8 mouse cellular contexts compared by ENCODE assay signal in genomic region chr9:95637271-95638181, GRCm38 (mm10). TPM values are rescaled to one million over a fixed set of nuclear protein-coding genes. Genes with fewer than 3 reads are reported as not detected.
DNase-seq lines count a peak whose midpoint lies in the region; ATAC-seq and TF ChIP-seq lines count a peak whose summit lies in the region.

TSS of gene Pcolce2 (plus strand) at chr9:95637601.

- peak within 1 kb of the TSS; percentile 58; the same call in 1 of the 2 replicates for H3K27ac ChIP-seq in hindbrain, embryonic 14.5 days
- H3K27ac ChIP-seq in left cerebral cortex, adult 2 months, result peak within 1 kb of the TSS; percentile 22
- H3K27ac ChIP-seq in midbrain, embryonic 11.5 days (ENCODE audit: low read depth, low read length), result no peak within 1 kb of the TSS
- no peak within 1 kb of the TSS for H3K27ac ChIP-seq in stomach, postnatal 0 days (replicated peaks)

- TF ChIP-seq EP300 in stomach, postnatal 0 days (optimal IDR thresholded peaks at IDR 0.05), result no peak

- H3K4me2 ChIP-seq in hindbrain, embryonic 14.5 days (replicated peaks), result peak within 1 kb of the TSS; percentile 89
- H3K4me2 ChIP-seq in midbrain, embryonic 11.5 days, result peak within 1 kb of the TSS; percentile 65
- H3K4me2 ChIP-seq in stomach, postnatal 0 days (replicated peaks; ENCODE audit: low read depth), result peak within 1 kb of the TSS; percentile 92

- intact Hi-C loops in left cerebral cortex, adult 2 months (cut with DNase I), result no loop called here

- peak within 1 kb of the TSS; percentile 84 for H3K9ac ChIP-seq in hindbrain, embryonic 14.5 days
- H3K9ac ChIP-seq in midbrain, embryonic 11.5 days (ENCODE audit: low read length), result peak within 1 kb of the TSS; percentile 89
- H3K9ac ChIP-seq in stomach, postnatal 0 days (ENCODE audit: low read length), result peak within 1 kb of the TSS; percentile 23; the same call in 1 of the 2 replicates

- peak; percentile 88 for ATAC-seq in hindbrain, embryonic 14.5 days (ENCODE audit: low FRiP score)
- ATAC-seq in midbrain, embryonic 11.5 days (ENCODE audit: low FRiP score), result peak; percentile 95
- ATAC-seq in stomach, postnatal 0 days (ENCODE audit: low FRiP score, low TSS enrichment), result peak; percentile 32

- TF ChIP-seq CTCF in left cerebral cortex, adult 2 months (IDR thresholded peaks at IDR 0.05), result no peak; the same call in 1 of the 2 replicates
- TF ChIP-seq CTCF in stomach, postnatal 0 days (IDR thresholded peaks at IDR 0.05; ENCODE audit: low read depth), result peak; percentile 13; the same call in 1 of the 2 replicates

- no peaks in the 10 kb centered on the region for H3K36me3 ChIP-seq in hindbrain, embryonic 14.5 days (replicated peaks; ENCODE audit: control insufficient read depth, insufficient read depth)
- no peaks in the 10 kb centered on the region for H3K36me3 ChIP-seq in midbrain, embryonic 11.5 days (ENCODE audit: control insufficient read depth, insufficient read depth, low read length)
- no peaks in the 10 kb centered on the region for H3K36me3 ChIP-seq in stomach, postnatal 0 days (ENCODE audit: control insufficient read depth, insufficient read depth, low read length)

- 0 out of 2 replicates have a peak, but pooled peaks cover 8% of the 10 kb centered on the region for H3K27me3 ChIP-seq in hindbrain, embryonic 14.5 days (ENCODE audit: control insufficient read depth, insufficient read depth, low read length)
- H3K27me3 ChIP-seq in midbrain, embryonic 11.5 days (ENCODE audit: control insufficient read depth, insufficient read depth, low read length), result peaks cover 3% of the 10 kb centered on the region; the same call in 1 of the 2 replicates
- 0 out of 2 replicates have a peak, but pooled peaks cover 4% of the 10 kb centered on the region for H3K27me3 ChIP-seq in stomach, postnatal 0 days (ENCODE audit: control insufficient read depth, insufficient read depth, low read length)

- under 1% methylated on average over 48 of the region's 71 CpGs for WGBS in hindbrain, embryonic 14.5 days
- under 1% methylated on average over 54 of the region's 71 CpGs for WGBS in midbrain, embryonic 11.5 days
- WGBS in stomach, postnatal 0 days, result under 1% methylated on average over 47 of the region's 71 CpGs

- peak within 1 kb of the TSS; percentile 67 for H3K4me3 ChIP-seq in hindbrain, embryonic 14.5 days (replicated peaks; ENCODE audit: low read length)
- H3K4me3 ChIP-seq in left cerebral cortex, adult 2 months, result peak within 1 kb of the TSS; percentile 73
- H3K4me3 ChIP-seq in midbrain, embryonic 11.5 days (ENCODE audit: low read depth, low read length), result peak within 1 kb of the TSS; percentile 70
- H3K4me3 ChIP-seq in stomach, postnatal 0 days (ENCODE audit: low read depth, low read length), result peak within 1 kb of the TSS; percentile 52

- peak; percentile 44 for DNase-seq in adrenal gland, adult 2 months
- DNase-seq in adrenal gland, postnatal 4 days (ENCODE audit: low spot score in 2 of 2), result no peak
- peak; percentile 16 for DNase-seq in cerebellum, adult 9-11 months
- peak; percentile 38 to 43 for DNase-seq in gastrocnemius, adult 8-10 months (ENCODE audit: low spot score in 2 of 2)
- peak; percentile 65 for DNase-seq in hindbrain, embryonic 14.5 days (ENCODE audit: low spot score)
- peak; percentile 18 to 32 for DNase-seq in left cerebral cortex, adult 2 months (ENCODE audit: extremely low spot score in 1 of 2, low spot score in 2 of 2)
- peak; percentile 96 for DNase-seq in midbrain, embryonic 11.5 days (ENCODE audit: low spot score, missing footprints)
- peak; percentile 43 for DNase-seq in stomach, postnatal 0 days (ENCODE audit: low spot score)

- H3K4me1 ChIP-seq in hindbrain, embryonic 14.5 days (replicated peaks; ENCODE audit: control insufficient read depth, insufficient read depth, low read length), result peaks cover 4% of the 10 kb centered on the region
- no peaks in the 10 kb centered on the region; the same call in 1 of the 2 replicates for H3K4me1 ChIP-seq in midbrain, embryonic 11.5 days (ENCODE audit: control insufficient read depth, insufficient read depth, low read length)
- no peaks in the 10 kb centered on the region for H3K4me1 ChIP-seq in stomach, postnatal 0 days (replicated peaks; ENCODE audit: control insufficient read depth, insufficient read depth)

- no peaks in the 10 kb centered on the region for H3K9me3 ChIP-seq in hindbrain, embryonic 14.5 days (ENCODE audit: control insufficient read depth, low read length)
- H3K9me3 ChIP-seq in midbrain, embryonic 11.5 days (ENCODE audit: control insufficient read depth, low read length), result no peaks in the 10 kb centered on the region
- no peaks in the 10 kb centered on the region for H3K9me3 ChIP-seq in stomach, postnatal 0 days (ENCODE audit: control insufficient read depth, low read length)

RNA-seq across cellular contexts. Expression of gene Pcolce2, which starts in this region (rescaled TPM):
- 1 to 10 TPM; 5.6 to 8.0 TPM for total RNA-seq in adrenal gland, adult 2 months (2021)
- 0.18 and 0.34 TPM in 2 replicates for polyA plus RNA-seq in adrenal gland, adult 2 months (2012; rRNA removed)
- 1 to 10 TPM; 1.8 to 2.3 TPM for total RNA-seq in adrenal gland, postnatal 4 days (2021)
- 1 to 10 TPM; 2.9 to 6.4 (median 5.8) TPM for total RNA-seq in gastrocnemius, adult 8-10 months (2022)
- polyA plus RNA-seq in hindbrain, embryonic 14.5 days (2014; fragmentation: Nextera tagmentation; extraction: Ambion mirVana), result 2.6 and 2.7 TPM in 2 replicates
- total RNA-seq in left cerebral cortex, adult 2 months (2021), result 1 to 10 TPM; 1.4 to 2.1 TPM
- polyA plus RNA-seq in midbrain, embryonic 11.5 days (2014; fragmentation: Nextera tagmentation; extraction: Ambion mirVana), result 1.8 and 2.0 TPM in 2 replicates
- polyA plus RNA-seq in stomach, postnatal 0 days (2015; fragmentation: Nextera tagmentation; extraction: Ambion mirVana), result 0.18 and 0.21 TPM in 2 replicates

Comparison
In these comparisons a context has a peak if more than half of its experiments do, and no peak if none do; other contexts are left out.
1. DNase-seq: peak in adrenal gland, adult 2 months (single experiment), cerebellum, adult 9-11 months (single experiment), gastrocnemius, adult 8-10 months (2 of 2), hindbrain, embryonic 14.5 days (single experiment), left cerebral cortex, adult 2 months (2 of 2) and midbrain, embryonic 11.5 days (single experiment); none in adrenal gland, postnatal 4 days (0 of 2).
2. Peak in DNase-seq, ATAC-seq, H3K4me3 ChIP-seq, H3K9ac ChIP-seq and H3K4me2 ChIP-seq in stomach, postnatal 0 days; RNA of the gene not detected or under 1 TPM.
3. ATAC-seq: peak in every context shown above with its lines; median percentile 95 in midbrain, embryonic 11.5 days; 88 in hindbrain, embryonic 14.5 days; 32 in stomach, postnatal 0 days.
4. H3K27ac ChIP-seq: peak in hindbrain, embryonic 14.5 days (single experiment) and left cerebral cortex, adult 2 months (single experiment); none in midbrain, embryonic 11.5 days (single experiment) and stomach, postnatal 0 days (single experiment).
5. H3K9ac ChIP-seq: peak in every context shown above with its lines; median percentile 89 in midbrain, embryonic 11.5 days; 84 in hindbrain, embryonic 14.5 days; 23 in stomach, postnatal 0 days.
6. Peak in every context shown above with its lines, with median percentiles within 50 percentile points of each other: H3K4me2 ChIP-seq and H3K4me3 ChIP-seq.